Mouse (Mus musculus): ENCODE measurements around the gene Slc18a3. TPM values are rescaled to one million over a fixed set of nuclear protein-coding genes. Genes with fewer than 3 reads are reported as not detected.

Slc18a3 gene
- polyA plus RNA-seq (2015; fragmentation: Nextera tagmentation; extraction: Ambion mirVana) = 0.67 and 0.75 TPM in 2 replicates

DNA sequence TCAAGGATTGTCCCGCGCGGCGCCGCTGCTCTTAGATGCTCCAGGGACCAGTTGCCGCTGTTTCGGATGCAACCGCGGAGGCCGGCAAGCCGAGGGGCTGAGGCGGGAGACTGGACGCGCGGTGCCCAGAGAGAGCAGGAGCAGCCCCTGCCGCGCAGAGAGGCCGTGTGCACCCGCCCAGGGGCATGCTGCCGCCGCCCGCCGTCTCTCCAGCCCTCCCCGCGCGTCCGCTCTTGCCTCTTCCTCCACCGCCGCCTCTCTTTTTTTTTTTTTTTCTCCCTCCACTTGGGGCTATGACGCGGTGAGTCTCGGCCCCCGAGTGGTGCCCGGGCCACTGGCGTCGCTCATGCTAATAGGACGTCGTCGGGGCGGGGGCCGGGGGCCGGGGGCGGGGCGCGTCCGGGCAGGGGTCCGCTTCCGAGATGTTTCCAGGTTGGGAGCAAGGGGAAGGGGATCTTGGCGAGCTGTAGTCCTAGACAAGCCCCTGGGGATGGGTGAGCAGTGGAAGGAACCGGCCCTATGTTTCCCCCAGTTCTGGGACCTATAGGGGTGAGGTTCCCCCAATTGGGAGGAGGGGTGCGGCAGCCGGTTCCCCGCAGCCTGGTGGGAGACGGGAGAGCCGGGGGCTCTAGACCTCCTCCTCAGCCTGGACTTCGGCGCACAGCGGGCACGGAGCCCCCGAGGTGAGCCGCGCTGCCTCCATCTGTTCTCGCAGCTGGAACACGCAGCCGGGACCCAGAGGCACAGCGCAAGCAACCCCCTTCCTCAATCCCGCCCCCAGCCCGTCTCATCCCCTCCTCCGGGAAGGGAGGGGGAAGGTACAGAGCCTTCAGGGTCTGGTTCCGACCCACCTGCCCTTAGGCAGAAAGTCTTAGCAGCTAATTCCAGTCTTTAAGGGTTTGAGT, at the start of gene Slc18a3:
TSS of gene Slc18a3 (minus strand) at position 250 of the 905 bp plus-strand sequence.
- Histone ChIP-seq H3K9me3 (ENCODE audit: control insufficient read depth, low read length) (no peaks in the 10 kb centered on the region), H3K36me3 (ENCODE audit: control insufficient read depth, insufficient read depth, low read length) (no peaks in the 10 kb centered on the region), H3K9ac (ENCODE audit: low read length) (no peak within 1 kb of the TSS), H3K27me3 (ENCODE audit: control insufficient read depth, insufficient read depth, low read depth, low read length) (peaks cover 76% of the 10 kb centered on the region), H3K4me3 (ENCODE audit: low read length) (peak within 1 kb of the TSS; percentile 30), H3K4me1 (replicated peaks; ENCODE audit: control insufficient read depth, insufficient read depth, low read length) (no peaks in the 10 kb centered on the region; the same call in 1 of the 2 replicates), H3K27ac (ENCODE audit: low read length) (no peak within 1 kb of the TSS), H3K4me2 (ENCODE audit: low read depth, low read length) (peak within 1 kb of the TSS; percentile 45)
- peak; percentile 36; the same call in 1 of the 2 replicates for ATAC-seq (ENCODE audit: low read depth)
- under 1% methylated on average over 65 of the region's 70 CpGs for WGBS

DNA sequence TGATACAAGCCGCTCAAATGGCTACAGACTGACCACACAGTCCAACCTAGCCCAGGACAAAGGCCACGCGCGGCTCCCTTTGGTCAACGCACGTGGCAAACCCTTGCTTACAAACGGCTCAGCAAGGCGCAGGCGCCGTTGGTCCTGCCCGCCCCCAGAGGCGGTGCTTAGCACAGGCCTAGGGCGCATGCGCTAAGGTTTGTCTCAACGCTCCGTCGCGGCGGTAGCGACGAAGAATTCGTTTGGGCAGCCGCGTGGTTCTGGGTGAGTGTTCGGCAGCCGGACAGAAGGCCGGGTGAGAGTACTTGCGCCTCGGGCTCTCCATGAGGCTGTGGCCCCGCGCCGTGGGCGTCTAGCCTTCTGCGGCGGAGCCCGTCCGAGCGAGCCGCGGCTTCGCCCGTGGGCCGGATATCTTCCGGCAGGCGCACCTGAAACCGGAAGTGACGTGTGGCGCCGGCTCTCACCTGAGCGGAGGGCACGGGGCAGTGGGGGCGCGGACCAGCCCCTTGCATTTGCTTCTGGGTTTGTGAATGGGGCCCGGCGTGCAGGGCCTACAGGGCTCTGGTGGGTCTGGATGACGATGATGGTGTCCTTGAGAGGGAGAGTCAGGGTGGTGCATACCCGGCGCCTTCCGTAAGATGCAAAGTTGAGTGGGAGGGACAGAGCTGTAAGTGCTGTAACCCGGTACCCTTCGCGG, 48.8 kb upstream of the Slc18a3 start, which contains the start of gene Ercc6:
TSS of gene Ercc6 (plus strand) at position 186 of the 697 bp plus-strand sequence.
- Histone ChIP-seq H3K9ac (ENCODE audit: low read length) (peak within 1 kb of the TSS; percentile 86), H3K27ac (ENCODE audit: low read length) (peak within 1 kb of the TSS; percentile 72), H3K4me3 (ENCODE audit: low read length) (peak within 1 kb of the TSS; percentile 79), H3K9me3 (ENCODE audit: control insufficient read depth, low read length) (no peaks in the 10 kb centered on the region), H3K36me3 (ENCODE audit: control insufficient read depth, insufficient read depth, low read length) (peaks cover 8% of the 10 kb centered on the region; the same call in 1 of the 2 replicates), H3K4me1 (replicated peaks; ENCODE audit: control insufficient read depth, insufficient read depth, low read length) (peaks cover 11% of the 10 kb centered on the region), H3K27me3 (ENCODE audit: control insufficient read depth, insufficient read depth, low read depth, low read length) (no peaks in the 10 kb centered on the region), H3K4me2 (ENCODE audit: low read depth, low read length) (peak within 1 kb of the TSS; percentile 83)
- ATAC-seq (ENCODE audit: low read depth) = peak; percentile 97
- under 1% methylated on average over 62 of the region's 62 CpGs for WGBS

DNA sequence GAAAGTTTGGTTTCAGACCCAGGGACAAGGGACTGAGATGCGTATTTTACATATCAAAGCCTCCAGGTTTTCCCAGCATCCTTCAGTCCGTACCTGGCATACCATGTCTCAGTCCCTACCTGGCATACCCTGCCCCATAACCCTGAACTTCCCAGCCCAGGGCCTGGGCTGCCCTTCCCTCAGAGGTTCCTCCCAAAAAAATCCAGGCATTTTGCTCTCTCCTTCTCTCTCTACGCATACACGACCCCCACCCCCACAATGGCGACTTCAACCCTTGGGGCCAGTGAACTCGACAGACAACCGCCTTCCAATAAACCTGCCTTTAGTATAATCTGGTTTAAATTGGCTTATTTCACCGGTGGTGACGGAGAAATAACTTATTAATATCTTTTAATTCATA, 48.3 kb upstream of the Slc18a3 start:
- peak overlapping the region; percentile 86 for H3K9ac ChIP-seq (ENCODE audit: low read length)
- no peak overlapping the region for H3K27ac ChIP-seq (ENCODE audit: low read length)
- peak overlapping the region; percentile 83 for H3K4me2 ChIP-seq (ENCODE audit: low read depth, low read length)
- H3K36me3 ChIP-seq (ENCODE audit: control insufficient read depth, insufficient read depth, low read length) = peaks cover 8% of the 10 kb centered on the region; the same call in 1 of the 2 replicates
- H3K9me3 ChIP-seq (ENCODE audit: control insufficient read depth, low read length) = no peaks in the 10 kb centered on the region
- ATAC-seq (ENCODE audit: low read depth) = peak; percentile 19; the same call in 1 of the 2 replicates
- WGBS = 44% methylated on average over 9 of the region's 9 CpGs
- peaks cover 11% of the 10 kb centered on the region for H3K4me1 ChIP-seq (replicated peaks; ENCODE audit: control insufficient read depth, insufficient read depth, low read length)
- no peaks in the 10 kb centered on the region for H3K27me3 ChIP-seq (ENCODE audit: control insufficient read depth, insufficient read depth, low read depth, low read length)
- peak overlapping the region; percentile 79 for H3K4me3 ChIP-seq (ENCODE audit: low read length)

DNA sequence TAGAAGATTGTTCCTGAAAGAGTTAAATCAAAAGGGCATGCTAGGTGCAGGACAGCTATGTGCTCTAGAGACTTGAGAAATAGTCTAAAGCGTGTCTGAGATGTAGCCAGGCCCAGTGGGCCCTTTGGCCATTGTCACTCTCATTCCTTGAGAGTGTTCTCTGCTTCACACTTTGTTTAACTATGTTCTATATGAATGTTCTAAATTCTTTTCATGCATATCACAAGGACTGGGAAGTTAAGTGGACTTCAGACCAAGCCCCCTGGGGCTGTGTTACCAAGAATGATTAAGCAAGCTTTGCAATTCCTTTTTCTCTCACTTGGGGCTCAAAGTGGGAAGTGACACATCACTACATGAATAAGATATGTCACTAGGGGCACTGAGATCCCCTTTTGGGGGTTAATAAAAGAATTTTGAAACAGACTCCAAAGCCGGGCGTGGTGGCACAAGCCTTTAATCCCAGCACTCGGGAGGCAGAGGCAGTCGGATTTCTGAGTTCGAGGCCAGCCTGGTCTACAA, 44.9 kb upstream of the Slc18a3 start:
- no peak for ATAC-seq (ENCODE audit: low read depth)
- H3K4me3 ChIP-seq (ENCODE audit: low read length) = no peak overlapping the region
- H3K9me3 ChIP-seq (ENCODE audit: control insufficient read depth, low read length) = no peaks in the 10 kb centered on the region
- no peaks in the 10 kb centered on the region for H3K27me3 ChIP-seq (ENCODE audit: control insufficient read depth, insufficient read depth, low read depth, low read length)
- H3K36me3 ChIP-seq (ENCODE audit: control insufficient read depth, insufficient read depth, low read length) = no peaks in the 10 kb centered on the region
- H3K4me1 ChIP-seq (replicated peaks; ENCODE audit: control insufficient read depth, insufficient read depth, low read length) = peaks cover 8% of the 10 kb centered on the region
- H3K4me2 ChIP-seq (ENCODE audit: low read depth, low read length) = no peak overlapping the region
- H3K27ac ChIP-seq (ENCODE audit: low read length) = no peak overlapping the region
- no peak overlapping the region for H3K9ac ChIP-seq (ENCODE audit: low read length)
- 77% methylated on average over 6 of the region's 6 CpGs for WGBS

DNA sequence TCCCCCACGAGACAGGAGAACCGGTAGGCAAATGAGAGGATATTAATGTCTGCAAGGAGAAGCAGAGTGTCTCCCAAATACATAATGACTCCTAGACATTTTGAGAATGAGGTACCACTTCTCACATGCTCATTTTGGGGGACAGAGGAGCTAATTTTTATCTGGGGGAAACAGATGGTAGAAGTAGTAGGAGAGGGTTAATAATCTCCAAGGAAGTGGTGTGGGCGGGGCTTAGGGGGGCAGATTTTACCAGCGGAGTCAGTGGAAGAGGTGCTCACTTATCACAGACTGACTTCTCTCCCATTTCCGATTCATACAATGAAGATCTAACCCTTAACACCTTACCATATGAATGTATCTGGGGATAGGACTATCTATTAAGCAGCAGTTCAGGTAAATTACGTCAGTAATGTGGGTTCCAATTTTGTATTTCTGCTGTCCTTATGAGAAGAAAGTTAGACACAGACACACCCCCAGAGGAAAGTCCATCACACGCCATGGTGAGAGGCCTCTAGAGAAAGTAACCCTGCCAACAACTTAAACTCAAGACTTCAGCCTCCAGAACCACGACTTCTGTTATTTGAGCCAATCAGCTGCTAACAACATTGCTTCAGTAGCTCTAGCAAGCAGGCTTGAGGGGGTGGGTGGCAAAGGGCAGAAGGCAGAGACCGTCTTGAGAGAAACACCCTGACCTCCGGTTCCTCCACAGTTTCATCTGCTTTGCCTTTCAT, 43.6 kb upstream of the Slc18a3 start:
- 39% methylated on average over 10 of the region's 10 CpGs for WGBS

DNA sequence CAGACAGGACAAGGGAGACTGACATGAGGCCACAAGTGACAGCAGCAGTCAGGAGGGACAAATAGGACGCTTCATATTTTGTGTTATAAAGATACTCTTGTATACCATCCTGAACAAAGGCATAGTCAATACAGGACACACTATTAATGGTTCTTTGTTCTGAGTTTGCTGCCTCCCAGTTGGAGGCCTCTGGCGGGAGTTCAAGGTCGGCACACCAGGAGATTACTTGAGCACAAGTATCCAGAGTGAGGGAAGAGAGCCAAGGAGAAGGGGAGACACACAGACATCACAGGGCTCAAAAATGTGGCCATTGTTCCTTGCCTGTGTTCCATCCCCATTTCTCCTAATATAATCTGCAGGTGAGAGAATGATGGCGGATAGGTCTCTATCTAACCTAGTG, 42.6 kb upstream of the Slc18a3 start:
- Histone ChIP-seq H3K4me2 (ENCODE audit: low read depth, low read length) (no peak overlapping the region), H3K27me3 (ENCODE audit: control insufficient read depth, insufficient read depth, low read depth, low read length) (no peaks in the 10 kb centered on the region), H3K36me3 (ENCODE audit: control insufficient read depth, insufficient read depth, low read length) (no peaks in the 10 kb centered on the region), H3K27ac (ENCODE audit: low read length) (no peak overlapping the region), H3K9ac (ENCODE audit: low read length) (no peak overlapping the region), H3K9me3 (ENCODE audit: control insufficient read depth, low read length) (no peaks in the 10 kb centered on the region), H3K4me3 (ENCODE audit: low read length) (no peak overlapping the region), H3K4me1 (replicated peaks; ENCODE audit: control insufficient read depth, insufficient read depth, low read length) (0 out of 2 replicates have a peak, but pooled peaks cover 2% of the 10 kb centered on the region)
- 77% methylated on average over 4 of the region's 4 CpGs for WGBS
- ATAC-seq (ENCODE audit: low read depth) = no peak

More for the DNA sequence above, 43.6 kb upstream of the Slc18a3 start:
- Histone ChIP-seq H3K27ac (ENCODE audit: low read length) (no peak overlapping the region), H3K9me3 (ENCODE audit: control insufficient read depth, low read length) (no peaks in the 10 kb centered on the region), H3K27me3 (ENCODE audit: control insufficient read depth, insufficient read depth, low read depth, low read length) (no peaks in the 10 kb centered on the region), H3K4me2 (ENCODE audit: low read depth, low read length) (no peak overlapping the region), H3K9ac (ENCODE audit: low read length) (no peak overlapping the region), H3K4me3 (ENCODE audit: low read length) (no peak overlapping the region), H3K36me3 (ENCODE audit: control insufficient read depth, insufficient read depth, low read length) (no peaks in the 10 kb centered on the region), H3K4me1 (replicated peaks; ENCODE audit: control insufficient read depth, insufficient read depth, low read length) (peaks cover 5% of the 10 kb centered on the region)
- no peak for ATAC-seq (ENCODE audit: low read depth)

DNA sequence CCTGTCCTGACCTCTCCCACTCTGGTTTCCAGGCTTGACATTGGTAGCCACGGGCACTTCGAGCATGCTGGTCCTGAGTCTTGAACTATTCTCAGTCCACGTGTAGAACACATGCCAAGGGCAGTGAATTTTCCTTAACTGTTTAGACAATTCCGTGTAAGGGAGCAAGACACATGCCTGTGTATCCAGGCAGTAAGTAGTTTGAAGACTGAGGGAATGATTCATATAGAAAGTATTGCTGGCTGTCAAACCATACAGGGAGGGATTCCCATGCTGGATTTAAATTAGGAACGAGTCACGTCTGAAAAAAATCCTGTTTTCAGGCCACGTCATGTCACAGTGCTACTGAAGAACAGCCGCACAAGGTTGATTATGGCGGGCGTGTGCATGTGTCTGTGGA, 41.7 kb upstream of the Slc18a3 start:
- no peak overlapping the region for H3K4me2 ChIP-seq (ENCODE audit: low read depth, low read length)
- H3K36me3 ChIP-seq (ENCODE audit: control insufficient read depth, insufficient read depth, low read length) = no peaks in the 10 kb centered on the region
- H3K9me3 ChIP-seq (ENCODE audit: control insufficient read depth, low read length) = no peaks in the 10 kb centered on the region
- H3K27ac ChIP-seq (ENCODE audit: low read length) = no peak overlapping the region
- 82% methylated on average over 10 of the region's 10 CpGs for WGBS
- ATAC-seq (ENCODE audit: low read depth) = no peak
- H3K9ac ChIP-seq (ENCODE audit: low read length) = no peak overlapping the region
- 0 out of 2 replicates have a peak, but pooled peaks cover 2% of the 10 kb centered on the region for H3K4me1 ChIP-seq (replicated peaks; ENCODE audit: control insufficient read depth, insufficient read depth, low read length)
- no peak overlapping the region for H3K4me3 ChIP-seq (ENCODE audit: low read length)
- H3K27me3 ChIP-seq (ENCODE audit: control insufficient read depth, insufficient read depth, low read depth, low read length) = no peaks in the 10 kb centered on the region

DNA sequence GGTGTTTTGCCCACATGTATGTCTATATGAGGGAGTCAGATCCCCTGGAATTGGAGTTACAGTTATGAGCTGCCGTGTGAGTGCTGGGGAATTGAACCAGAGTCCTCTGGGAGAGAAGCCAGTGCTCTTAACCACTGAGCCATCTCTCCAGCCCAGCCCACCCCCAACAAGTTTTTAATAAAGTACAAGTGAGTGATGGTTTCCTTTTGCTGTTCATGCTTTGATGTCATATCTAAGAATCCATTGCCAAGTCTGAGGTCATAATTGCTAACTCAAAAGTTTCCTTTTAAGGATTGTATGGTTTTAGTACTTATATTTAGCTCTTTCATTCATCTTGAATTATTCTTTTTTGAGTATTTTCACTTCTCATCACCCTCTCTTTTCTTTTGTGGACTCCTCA, 39.2 kb upstream of the Slc18a3 start:
- 52% methylated on average over 1 of the region's 1 CpGs for WGBS
- ATAC-seq (ENCODE audit: low read depth) = no peak
- H3K9ac ChIP-seq (ENCODE audit: low read length) = no peak overlapping the region

More for the DNA sequence above, 39.2 kb upstream of the Slc18a3 start:
- no peaks in the 10 kb centered on the region for H3K27me3 ChIP-seq (ENCODE audit: control insufficient read depth, insufficient read depth, low read depth, low read length)
- H3K4me2 ChIP-seq (ENCODE audit: low read depth, low read length) = no peak overlapping the region
- no peak overlapping the region for H3K27ac ChIP-seq (ENCODE audit: low read length)
- H3K4me3 ChIP-seq (ENCODE audit: low read length) = no peak overlapping the region
- H3K9me3 ChIP-seq (ENCODE audit: control insufficient read depth, low read length) = no peaks in the 10 kb centered on the region
- no peaks in the 10 kb centered on the region for H3K36me3 ChIP-seq (ENCODE audit: control insufficient read depth, insufficient read depth, low read length)
- H3K4me1 ChIP-seq (replicated peaks; ENCODE audit: control insufficient read depth, insufficient read depth, low read length) = 0 out of 2 replicates have a peak, but pooled peaks cover 2% of the 10 kb centered on the region
